Mouse (Mus musculus) forebrain, embryonic 16.5 days (tissue): ENCODE data around the gene Slc25a29. TPM values are rescaled to one million over a fixed set of nuclear protein-coding genes. Genes with fewer than 3 reads are reported as not detected.

Source experiments
- ATAC-seq: fragments of 200-750 bp; cut with Nextera tagmentation; 2 replicates; pipeline ENCODE4 v1.8.0; 2017; ENCODE audit warnings: mild to moderate bottlenecking, moderate library complexity
- H3K27ac ChIP-seq: fragments of 300-500 bp; sonication (generic); 2 replicates; pipeline ENCODE4 v1.5.1; 2014; ENCODE audit warnings: low read length, control low read depth
- H3K27me3 ChIP-seq: fragments of 300-500 bp; sonication (generic); replicated peaks from 2 replicates; pipeline ENCODE4 v1.6.1; 2014; ENCODE audit warnings: low read length; ENCODE audit not compliant: control insufficient read depth, insufficient read depth
- H3K36me3 ChIP-seq: fragments of 300-500 bp; sonication (generic); 2 replicates; pipeline ENCODE4 v1.6.1; 2014; ENCODE audit not compliant: control insufficient read depth, insufficient read depth
- H3K4me1 ChIP-seq: fragments of 300-500 bp; sonication (generic); replicated peaks from 2 replicates; pipeline ENCODE4 v1.6.1; 2014; ENCODE audit warnings: low read length; ENCODE audit not compliant: control insufficient read depth, insufficient read depth
- H3K4me2 ChIP-seq: fragments of 300-500 bp; sonication (generic); 2 replicates; pipeline ENCODE4 v1.6.1; 2014; ENCODE audit warnings: mild to moderate bottlenecking, low read length, control low read depth
- H3K4me3 ChIP-seq: fragments of 300-500 bp; sonication (generic); replicated peaks from 2 replicates; pipeline ENCODE4 v1.5.1; 2014; ENCODE audit warnings: mild to moderate bottlenecking, low read length, control low read depth
- H3K9ac ChIP-seq: fragments of 300-500 bp; sonication (generic); replicated peaks from 2 replicates; pipeline ENCODE4 v1.6.1; 2014; ENCODE audit warnings: low read depth, low read length, control low read depth
- H3K9me3 ChIP-seq: fragments of 300-500 bp; sonication (generic); 2 replicates; pipeline ENCODE4 v1.6.1; 2016; ENCODE audit warnings: low read length; ENCODE audit not compliant: control insufficient read depth
- WGBS: fragments of 180-500 bp; shearing (Covaris S2); extraction: QIAGEN DNeasy Blood & Tissue Kit; methylation state at CpG from one replicate; pipeline ENCODE4 v1.1.7; 2014; 5-methylcytosine and 5-hydroxymethylcytosine counted together
- polyA plus RNA-seq: library from polyadenylated mRNA; unstranded; fragments of >200 nt; fragmentation: Nextera tagmentation; extraction: Ambion mirVana; gene quantifications from 2 replicates; pipeline ENCODE4 v1.2.1, GENCODE M21; 2015

Slc25a29 gene
- polyA plus RNA-seq, 1 experiment from 2014 or later, result 27.6 TPM

GRCm38 (mm10) chr12:108794078-108794711 is 41.5 kb downstream of the Slc25a29 start:
- H3K4me1 ChIP-seq, result peaks cover 30% of the 10 kb centered on the region
- peak overlapping the region; percentile 89 for H3K4me2 ChIP-seq
- no peaks in the 10 kb centered on the region for H3K36me3 ChIP-seq
- WGBS, result under 1% methylated on average over 74 of the region's 94 CpGs
- peak overlapping the region; percentile 98 for H3K27ac ChIP-seq
- H3K9me3 ChIP-seq, result no peaks in the 10 kb centered on the region
- H3K4me3 ChIP-seq, result peak overlapping the region; percentile 98
- peak overlapping the region; percentile 92 for H3K9ac ChIP-seq
- no peaks in the 10 kb centered on the region for H3K27me3 ChIP-seq
- ATAC-seq, result peak; percentile 65

- Histone ChIP-seq H3K4me1 (peaks cover 30% of the 10 kb centered on the region), H3K4me3 (peak overlapping the region; percentile 98), H3K27me3 (no peaks in the 10 kb centered on the region), H3K27ac (peak overlapping the region; percentile 98), H3K36me3 (no peaks in the 10 kb centered on the region), H3K9me3 (no peaks in the 10 kb centered on the region), H3K4me2 (peak overlapping the region; percentile 47), H3K9ac (peak overlapping the region; percentile 92)
- ATAC-seq, result no peak
- WGBS, result 0% methylated on average over 51 of the region's 71 CpGs
Observed at GRCm38 (mm10) chr12:108793453-108793941, 42.2 kb downstream of the Slc25a29 start.

DNA sequence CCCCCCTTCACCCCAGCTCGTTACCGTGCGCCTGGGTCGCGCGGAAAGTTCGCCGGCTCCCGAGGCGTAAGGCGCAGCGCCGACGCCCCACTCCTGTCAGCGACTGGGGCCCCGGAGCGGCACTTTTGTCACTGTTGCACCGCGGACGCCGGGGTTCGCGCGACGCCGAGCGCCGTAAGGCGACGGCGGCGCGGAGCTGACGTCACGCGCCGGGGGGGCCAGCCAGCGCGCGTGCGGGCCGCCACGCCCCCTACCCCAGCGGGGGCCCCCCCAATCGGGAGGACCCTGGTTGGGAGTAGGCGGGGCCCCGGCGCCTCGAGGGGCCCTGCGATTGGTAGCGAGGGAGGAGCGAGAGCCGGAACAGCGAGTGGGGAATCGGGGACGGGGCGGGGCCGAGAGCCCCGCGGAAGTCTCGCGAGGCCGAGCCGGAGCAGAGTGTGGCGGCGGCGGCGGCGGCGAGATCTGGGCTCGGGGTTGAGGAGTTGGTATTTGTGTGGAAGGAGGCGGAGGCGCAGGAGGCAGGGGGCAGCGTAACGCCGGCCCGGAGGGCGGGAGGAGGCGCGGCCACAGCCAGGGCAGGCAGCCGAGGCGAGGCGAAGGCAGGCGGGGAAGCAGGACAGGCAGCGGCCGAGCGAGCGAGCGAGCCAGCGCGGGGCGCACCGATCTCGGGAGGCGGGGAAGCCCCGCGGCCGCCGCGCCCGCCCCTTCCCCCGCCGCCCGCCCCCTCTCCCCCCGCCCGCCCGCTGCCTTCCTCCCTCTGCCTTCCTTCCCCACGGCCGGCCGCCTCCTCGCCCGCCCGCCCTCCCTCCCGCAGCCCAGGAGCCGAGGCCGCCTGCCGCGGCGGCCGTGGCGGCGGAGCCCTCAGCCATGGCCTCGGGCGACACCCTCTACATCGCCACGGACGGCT is 42.9 kb downstream of the Slc25a29 start, which contains the start of gene Yy1:
Yy1 (plus strand) TSS at position 428 of the 907 bp plus-strand sequence.
- Histone ChIP-seq H3K4me2 (peak within 1 kb of the TSS; percentile 65), H3K27ac (peak within 1 kb of the TSS; percentile 98), H3K4me1 (peaks cover 30% of the 10 kb centered on the region), H3K9me3 (no peaks in the 10 kb centered on the region), H3K36me3 (no peaks in the 10 kb centered on the region), H3K4me3 (peak within 1 kb of the TSS; percentile 98), H3K9ac (peak within 1 kb of the TSS; percentile 92), H3K27me3 (no peaks in the 10 kb centered on the region)
- under 1% methylated on average over 82 of the region's 127 CpGs for WGBS
- ATAC-seq, result peak; percentile 95

GRCm38 (mm10) chr12:108792152-108792545 is 43.5 kb downstream of the Slc25a29 start:
- H3K27ac ChIP-seq, result peak overlapping the region; percentile 97
- no peaks in the 10 kb centered on the region for H3K9me3 ChIP-seq
- H3K4me3 ChIP-seq, result peak overlapping the region; percentile 98
- peak; percentile 31 for ATAC-seq
- peak overlapping the region; percentile 72 for H3K9ac ChIP-seq
- H3K4me2 ChIP-seq, result peak overlapping the region; percentile 65
- H3K36me3 ChIP-seq, result no peaks in the 10 kb centered on the region
- H3K27me3 ChIP-seq, result no peaks in the 10 kb centered on the region
- H3K4me1 ChIP-seq, result peaks cover 28% of the 10 kb centered on the region
- WGBS, result under 1% methylated on average over 52 of the region's 52 CpGs

DNA sequence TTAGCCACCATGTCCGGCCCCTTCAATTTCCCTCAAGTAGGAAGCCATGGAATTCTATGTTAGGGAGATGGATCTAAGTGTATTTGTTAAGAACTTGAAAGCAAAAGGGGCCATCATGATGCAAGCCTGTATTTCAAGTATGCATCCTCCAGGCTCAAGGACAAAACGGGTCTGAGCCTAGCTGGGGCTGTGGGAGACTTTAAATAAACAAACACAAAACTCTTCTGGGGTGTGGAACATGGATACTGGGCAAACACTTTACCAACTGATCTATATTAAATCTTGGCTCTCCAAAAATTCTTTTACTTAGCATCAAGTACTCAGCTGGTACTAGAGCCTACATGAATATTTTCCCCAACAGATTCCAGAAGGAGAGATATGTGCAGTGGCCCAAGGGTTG is 48.4 kb downstream of the Slc25a29 start:
- 94% methylated on average over 2 of the region's 2 CpGs for WGBS
- H3K27ac ChIP-seq, result no peak overlapping the region

DNA sequence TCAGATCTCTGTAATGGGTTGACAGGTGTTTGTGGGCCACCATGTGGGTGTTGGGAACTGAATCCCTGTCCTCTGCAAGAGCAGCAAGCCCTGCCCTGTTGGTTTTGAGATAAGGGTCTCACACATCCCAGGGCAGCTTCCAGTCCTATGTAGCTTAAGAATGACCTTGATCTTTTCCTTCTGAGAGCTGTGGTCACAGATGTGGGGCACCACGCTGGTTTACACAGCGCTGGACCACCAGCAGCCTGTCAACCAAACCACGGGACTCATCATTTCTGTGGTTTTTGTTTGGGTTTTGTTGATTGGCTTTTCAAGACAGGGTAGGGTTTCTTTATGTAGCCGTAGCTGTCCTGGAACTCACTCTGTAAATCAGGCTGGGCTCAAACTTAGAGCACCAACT is 50.5 kb downstream of the Slc25a29 start:
- no peak overlapping the region for H3K9ac ChIP-seq
- H3K27me3 ChIP-seq, result no peaks in the 10 kb centered on the region
- WGBS, result 92% methylated on average over 4 of the region's 4 CpGs
- ATAC-seq, result no peak
- H3K4me2 ChIP-seq, result no peak overlapping the region
- H3K9me3 ChIP-seq, result 0 out of 2 replicates have a peak, but pooled peaks cover 2% of the 10 kb centered on the region
- no peak overlapping the region for H3K27ac ChIP-seq
- no peaks in the 10 kb centered on the region for H3K36me3 ChIP-seq
- peaks cover 3% of the 10 kb centered on the region for H3K4me1 ChIP-seq
- no peak overlapping the region for H3K4me3 ChIP-seq

More for the DNA sequence above, 48.4 kb downstream of the Slc25a29 start:
- Histone ChIP-seq H3K9me3 (0 out of 2 replicates have a peak, but pooled peaks cover 2% of the 10 kb centered on the region), H3K4me3 (no peak overlapping the region), H3K4me1 (peaks cover 13% of the 10 kb centered on the region), H3K9ac (no peak overlapping the region), H3K27me3 (no peaks in the 10 kb centered on the region), H3K4me2 (no peak overlapping the region), H3K36me3 (no peaks in the 10 kb centered on the region)
- no peak for ATAC-seq

DNA sequence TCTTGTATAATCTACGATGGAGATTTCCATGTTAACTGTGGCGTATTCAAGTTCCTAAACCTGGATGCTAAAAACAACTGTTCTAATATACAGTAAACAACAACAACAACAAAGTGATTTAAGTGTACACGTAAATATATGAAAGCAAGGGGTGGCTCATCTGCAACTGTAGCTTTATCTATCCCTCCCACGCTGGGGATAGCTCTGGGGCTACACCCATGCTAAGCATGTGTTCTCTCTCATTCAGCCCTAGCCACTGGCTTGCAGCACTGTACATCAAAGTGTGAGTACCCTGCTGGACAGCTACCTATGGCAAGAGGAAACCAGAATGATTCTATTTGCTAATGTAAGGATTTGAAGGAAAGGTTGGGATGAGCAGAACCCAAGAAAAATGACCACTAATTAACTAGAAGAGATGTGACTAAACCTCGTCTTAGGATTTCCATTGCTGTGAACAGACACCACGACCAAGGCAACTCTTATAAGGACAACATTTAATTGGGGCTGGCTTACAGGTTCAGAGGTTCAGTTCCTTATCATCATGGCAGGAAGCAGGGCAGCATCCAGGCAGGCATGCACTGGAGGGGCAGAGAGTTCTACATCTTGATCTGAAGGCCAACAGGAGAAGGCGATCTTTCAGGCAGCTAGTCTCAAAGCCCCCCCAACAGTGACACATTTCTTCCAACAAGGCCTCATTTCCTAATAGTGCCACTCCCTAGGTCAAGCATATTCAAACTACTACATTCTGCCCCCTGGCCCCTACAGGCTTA is 55.4 kb downstream of the Slc25a29 start:
- 96% methylated on average over 7 of the region's 7 CpGs for WGBS
- H3K36me3 ChIP-seq, result peaks cover 5% of the 10 kb centered on the region
- no peaks in the 10 kb centered on the region for H3K27me3 ChIP-seq
- H3K27ac ChIP-seq, result no peak overlapping the region
- ATAC-seq, result no peak
- H3K4me3 ChIP-seq, result no peak overlapping the region
- H3K9me3 ChIP-seq, result peaks cover 14% of the 10 kb centered on the region
- no peaks in the 10 kb centered on the region for H3K4me1 ChIP-seq
- no peak overlapping the region for H3K4me2 ChIP-seq
- H3K9ac ChIP-seq, result no peak overlapping the region
